Mouse (Mus musculus) heart, postnatal 0 days (tissue): ENCODE results near the gene Adam1a.

Source experiments
- CTCF ChIP-seq: IDR thresholded peaks from 2 replicates; pipeline ENCODE4 v1.5.1; 2016; ENCODE audit warnings: antibody characterized with exemption, control low read depth, low read depth
- EP300 ChIP-seq: IDR thresholded peaks from 2 replicates; pipeline ENCODE4 v1.6.1; 2016; ENCODE audit warnings: antibody characterized with exemption, low read depth

- TF ChIP-seq CTCF (no peak), EP300 (no peak)
Measured at GRCm38 (mm10) chr5:121476040-121476439, 69.2 kb downstream of the Adam1a start.
